Mouse (Mus musculus): ENCODE measurements around the gene Pou2af1.

GRCm38 (mm10) chr9:51175722-51176121 is 37.8 kb upstream of the Pou2af1 start:
- TF ChIP-seq CTCF (IDR thresholded peaks at IDR 0.05; ENCODE audit: control insufficient read depth, insufficient read depth, low read length) (no peak), POLR2A (IDR thresholded peaks at IDR 0.05; ENCODE audit: borderline replicate concordance, control insufficient read depth, low read depth, low read length) (no peak)

Measured in bone marrow, adult 2 months (tissue).